Mouse (Mus musculus) ovary, postnatal 36 days (tissue): Measurements from ENCODE around the gene Gba2.
"Not testable (repeated sequence)": the region's sequence is repeated elsewhere in the genome, so short reads cannot be mapped to it uniquely, and the experiment has no call there.

ENCODE experiments used
- DNase-seq: peaks from one replicate; pipeline ENCODE4 v3.0.0; 2022; ENCODE audit warnings: low spot score, mixed read lengths

Gene Gba2

GRCm38 (mm10) chr4:43578376-43579204 lies at the start of gene Gba2, which contains the start of gene Rgp1:
Gene Gba2, minus strand, starts transcription at chr4:43578873.
Gene Rgp1, plus strand, starts transcription at chr4:43578715.
- peak; percentile 89 for DNase-seq

GRCm38 (mm10) chr4:43620146-43620778 lies 41.6 kb upstream of the Gba2 start:
- DNase-seq: no peak

GRCm38 (mm10) chr4:43613060-43613730 lies 34.5 kb upstream of the Gba2 start:
- DNase-seq: no peak

DNA sequence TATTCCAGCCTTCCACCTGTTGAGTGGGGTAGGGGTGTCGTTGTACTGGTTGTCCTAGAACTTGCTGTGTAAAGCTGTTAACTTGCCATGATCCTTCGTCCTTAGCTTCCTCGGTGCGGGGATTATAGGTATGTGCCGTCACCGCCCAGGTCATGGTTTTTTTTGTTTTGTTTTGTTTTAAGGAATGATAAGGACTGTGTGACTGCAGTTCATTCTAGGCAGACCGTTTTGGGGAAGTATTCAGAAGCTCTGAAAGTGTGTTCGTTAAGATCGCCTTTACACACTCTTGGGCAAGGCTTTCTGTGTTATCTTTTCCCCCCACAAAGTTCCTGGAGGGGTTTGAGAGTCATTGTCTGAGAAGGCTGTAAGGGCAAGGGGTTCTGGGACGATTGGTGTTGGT lies 33.9 kb upstream of the Gba2 start:
- DNase-seq: no peak

DNA sequence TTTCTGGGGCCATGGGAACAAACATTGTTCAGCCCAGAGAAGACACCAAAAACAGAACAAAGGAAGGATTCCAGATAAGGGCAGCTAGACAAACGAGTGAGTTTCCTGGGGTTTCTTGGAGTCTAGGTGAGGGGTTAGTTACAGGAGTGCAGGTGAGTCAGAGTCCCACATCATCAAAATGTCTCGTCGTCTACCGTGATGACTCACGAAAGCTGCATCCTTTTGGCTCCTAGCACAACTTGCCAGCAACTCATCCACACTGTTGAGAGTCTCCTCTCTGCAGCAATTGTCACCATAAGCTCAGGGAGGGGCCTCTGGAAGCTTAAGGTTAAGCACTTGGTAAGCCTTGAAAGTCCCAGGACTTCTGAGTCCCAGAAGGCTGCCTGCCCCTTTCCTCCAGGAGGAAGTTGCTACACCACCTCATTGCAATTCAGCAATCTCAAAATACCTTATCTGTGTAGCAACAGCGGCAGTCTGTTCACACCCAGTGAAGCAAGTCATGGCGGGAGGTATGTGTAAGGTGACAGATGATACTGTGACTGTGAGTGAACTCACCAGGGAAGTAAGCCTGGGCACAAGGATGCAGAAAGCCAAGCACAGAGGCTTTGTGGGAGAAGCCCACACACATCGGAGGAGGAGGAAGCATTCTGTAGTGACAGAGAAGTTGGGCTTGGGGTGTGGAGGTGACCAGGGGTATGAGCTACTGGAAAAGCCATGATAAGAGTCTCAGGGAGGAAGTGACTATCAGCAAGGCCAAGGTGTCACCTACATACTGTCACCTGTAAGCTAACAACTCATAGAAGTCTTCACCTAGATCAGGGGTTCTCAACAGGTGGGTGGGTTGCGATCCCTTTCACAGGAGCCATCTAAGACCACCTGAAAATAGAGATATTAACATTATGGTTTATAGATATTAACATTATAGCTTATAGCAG lies 26.3 kb upstream of the Gba2 start:
- no peak for DNase-seq

DNA sequence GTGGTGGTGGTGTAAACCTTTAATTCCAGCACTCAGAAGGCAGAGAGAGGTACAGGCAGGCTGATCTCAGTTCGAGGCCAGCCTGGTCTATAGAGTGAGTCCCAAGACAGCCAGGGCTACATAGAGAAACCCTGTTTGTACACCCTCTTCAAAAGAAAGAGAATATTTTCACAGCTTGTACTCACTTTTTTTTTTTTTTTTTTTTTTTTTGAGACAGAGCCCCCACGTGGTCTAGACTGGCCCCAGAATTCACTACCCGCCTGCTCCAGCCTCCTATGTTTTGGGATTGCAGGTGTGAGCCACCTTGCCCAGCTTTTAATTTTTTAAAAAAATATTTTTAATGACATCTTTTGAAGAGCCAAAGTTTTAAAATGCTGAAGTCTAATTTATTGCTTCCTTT lies 25.4 kb upstream of the Gba2 start:
- DNase-seq: no peak

- no peak for DNase-seq
Observed at GRCm38 (mm10) chr4:43600195-43600934, 21.7 kb upstream of the Gba2 start.

DNA sequence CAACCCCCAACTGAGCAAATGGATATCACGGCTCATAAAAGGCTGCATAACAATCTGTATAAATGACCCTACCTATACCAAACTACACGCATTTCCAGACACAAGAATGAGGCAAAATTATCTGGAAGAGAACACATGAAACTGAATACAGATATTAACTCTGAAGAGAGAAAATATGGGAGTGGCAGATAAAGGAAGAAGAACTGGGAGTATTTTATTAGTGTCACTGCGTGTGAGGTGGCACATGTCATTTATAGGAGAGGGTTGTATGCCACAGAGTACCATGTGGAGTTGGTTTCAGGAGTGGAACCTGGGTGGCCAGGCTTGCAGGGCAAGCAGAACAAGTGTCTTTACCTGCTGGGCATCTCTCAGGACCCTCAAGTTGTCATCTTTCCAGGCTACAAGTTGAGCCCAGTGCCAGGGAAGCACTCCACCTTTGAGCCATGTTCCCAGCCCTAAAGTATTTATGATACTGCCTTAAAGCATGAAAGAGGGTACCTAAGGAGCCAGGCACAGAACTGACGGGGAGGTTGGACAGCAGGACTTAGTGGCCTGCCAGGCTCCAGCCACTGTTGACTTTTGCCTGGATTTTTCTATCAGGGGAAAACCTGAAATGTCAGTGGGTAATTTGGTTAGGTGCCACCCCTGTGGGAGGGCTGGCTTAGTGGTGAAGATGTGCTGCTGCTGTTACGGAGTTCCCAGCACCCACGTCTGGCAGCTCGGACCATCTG lies 20.1 kb upstream of the Gba2 start:
- no peak for DNase-seq

GRCm38 (mm10) chr4:43598200-43598599 lies 19.5 kb upstream of the Gba2 start:
- no peak for DNase-seq

DNA sequence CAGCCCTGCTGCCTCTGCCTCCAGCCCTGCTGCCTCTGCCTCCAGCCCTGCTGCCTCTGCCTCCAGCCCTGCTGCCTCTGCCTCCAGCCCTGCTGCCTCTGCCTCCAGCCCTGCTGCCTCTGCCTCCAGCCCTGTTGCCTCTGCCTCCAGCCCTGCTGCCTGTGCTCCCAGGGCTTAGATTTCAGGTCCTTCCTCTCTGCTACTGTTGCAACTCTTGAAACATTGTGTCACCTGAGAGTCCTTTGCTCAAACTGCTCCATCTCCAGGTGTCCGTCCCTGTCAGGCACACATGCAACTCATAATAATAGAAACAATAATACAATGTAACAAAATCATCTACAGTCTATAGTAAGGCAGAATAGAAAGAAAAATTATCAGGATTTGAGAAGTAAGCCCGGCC lies 17.9 kb upstream of the Gba2 start:
- DNase-seq: not testable (repeated sequence)

DNA sequence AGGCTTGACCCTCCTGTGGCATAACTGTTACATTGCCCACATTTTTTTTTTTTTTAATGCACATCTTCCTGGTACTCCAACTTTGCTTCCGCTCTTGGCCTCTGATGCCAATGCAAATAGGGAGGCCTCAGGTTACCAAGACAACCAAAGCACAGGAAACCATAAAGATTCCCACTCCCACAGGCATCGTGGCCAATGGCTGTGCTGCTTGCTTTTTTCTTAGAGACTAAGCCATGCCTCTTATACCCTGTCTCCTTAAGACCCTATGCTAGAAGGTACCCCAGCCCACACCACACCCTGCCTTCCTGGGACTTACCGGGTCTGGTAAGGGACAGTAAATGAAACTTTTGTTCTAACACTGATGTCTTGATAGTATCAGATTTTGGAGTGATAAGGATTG lies 14.8 kb upstream of the Gba2 start:
- no peak for DNase-seq

- no peak for DNase-seq
Observed at GRCm38 (mm10) chr4:43591961-43592360, 13.3 kb upstream of the Gba2 start.

DNA sequence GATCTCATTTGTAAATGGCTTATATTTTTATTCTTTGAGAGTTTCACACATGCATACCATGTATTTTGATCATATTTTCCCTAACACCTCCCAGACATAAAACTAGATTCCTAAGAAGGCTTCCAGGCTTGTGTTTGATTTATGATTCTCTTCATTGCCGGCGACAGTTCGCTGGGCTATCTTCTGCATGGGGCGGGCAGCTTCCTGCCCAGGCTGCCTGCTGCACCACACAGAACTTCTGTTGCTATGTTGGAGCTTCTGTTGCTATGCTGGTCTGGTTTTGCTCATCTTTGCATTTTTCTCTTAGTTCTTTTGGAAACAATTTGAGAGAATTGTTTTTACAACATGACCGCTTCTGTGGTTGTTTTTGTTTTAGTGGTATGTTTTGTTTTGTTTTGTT lies 12.9 kb upstream of the Gba2 start:
- no peak for DNase-seq

- DNase-seq: no peak
Observed at GRCm38 (mm10) chr4:43587681-43588080, 9.0 kb upstream of the Gba2 start.

- peak; percentile 46 for DNase-seq
Observed at GRCm38 (mm10) chr4:43586411-43586810, 7.7 kb upstream of the Gba2 start.

DNA sequence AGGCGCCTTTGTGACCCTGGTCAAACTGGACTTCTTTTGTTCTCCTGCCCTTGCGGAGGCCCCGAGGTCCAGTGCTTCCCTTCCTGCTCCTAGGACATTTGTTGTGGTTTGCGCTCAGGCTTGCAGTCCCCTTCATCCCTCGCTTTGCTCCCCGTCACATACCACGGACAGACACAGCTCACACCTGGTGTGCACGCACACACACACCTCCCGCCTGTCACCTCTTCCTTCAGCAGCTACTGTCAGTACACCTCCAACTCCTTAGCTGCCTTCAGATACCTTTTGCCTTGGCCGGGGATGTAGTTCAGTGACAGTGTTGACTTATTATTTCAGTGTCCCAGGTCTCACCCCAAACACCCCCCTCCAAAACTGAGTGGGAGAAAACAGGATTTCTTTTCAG lies 7.0 kb upstream of the Gba2 start:
- no peak for DNase-seq

GRCm38 (mm10) chr4:43584444-43585416 lies 6.1 kb upstream of the Gba2 start, which contains the start of gene Msmp:
Gene Msmp, minus strand, starts transcription at chr4:43584494.
- no peak for DNase-seq

DNA sequence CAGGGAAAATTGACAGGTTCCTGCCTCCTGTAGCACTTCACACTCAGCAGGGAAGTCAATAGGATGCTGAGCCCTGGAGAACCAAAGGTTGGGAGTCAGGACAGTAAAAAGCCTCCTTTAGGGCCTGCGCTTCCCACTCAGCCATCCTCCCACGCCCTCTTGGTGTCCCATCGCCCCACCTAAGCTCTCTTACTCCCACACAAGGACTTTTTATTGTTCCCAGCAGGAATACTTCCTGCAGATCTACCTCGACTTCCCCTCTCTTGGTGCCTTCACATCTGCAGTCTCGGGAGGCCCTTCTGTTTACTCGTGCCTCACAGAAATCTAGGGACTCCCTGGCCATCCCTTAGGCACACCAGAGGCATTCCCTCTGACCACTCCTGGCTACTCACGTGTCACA lies 4.7 kb upstream of the Gba2 start:
- no peak for DNase-seq

GRCm38 (mm10) chr4:43582241-43582640 lies 3.6 kb upstream of the Gba2 start:
- DNase-seq: no peak
